Mouse (Mus musculus) fat pad, adult 2 months (tissue): ENCODE results near the gene Rnasel.

Source experiments
- DNase-seq: peaks from one replicate; pipeline ENCODE4 v3.0.0-alpha.2; 2011; ENCODE audit warnings: low read depth, low spot score; ENCODE audit errors: extremely low read depth

Gene Rnasel

GRCm38 (mm10) chr1:153736096-153736495 lies 13.1 kb upstream of the Rnasel start:
- no peak for DNase-seq

- no peak for DNase-seq
Measured at GRCm38 (mm10) chr1:153737101-153738085, 11.8 kb upstream of the Rnasel start.

- DNase-seq, result no peak
Measured at GRCm38 (mm10) chr1:153739437-153740015, 9.7 kb upstream of the Rnasel start.

- DNase-seq, result no peak
Measured at GRCm38 (mm10) chr1:153740145-153740544, 9.1 kb upstream of the Rnasel start, which contains the start of gene Rgs16. Rgs16 (plus strand) TSS chr1:153740349.

- no peak for DNase-seq
Measured at GRCm38 (mm10) chr1:153740775-153741400, 8.3 kb upstream of the Rnasel start.

- DNase-seq, result no peak
Measured at GRCm38 (mm10) chr1:153741551-153742316, 7.5 kb upstream of the Rnasel start.

GRCm38 (mm10) chr1:153742374-153743155 lies 6.7 kb upstream of the Rnasel start:
- DNase-seq, result no peak

- DNase-seq, result no peak
Measured at GRCm38 (mm10) chr1:153746119-153746670, 3.0 kb upstream of the Rnasel start.

- DNase-seq, result no peak
Measured at GRCm38 (mm10) chr1:153746728-153747127, 2.5 kb upstream of the Rnasel start.

- no peak for DNase-seq
Measured at GRCm38 (mm10) chr1:153747861-153748530, 1.2 kb upstream of the Rnasel start.

GRCm38 (mm10) chr1:153748549-153748948 lies 677 bp upstream of the Rnasel start:
- DNase-seq, result no peak

GRCm38 (mm10) chr1:153750054-153750453 lies 828 bp downstream of the Rnasel start:
- no peak for DNase-seq

- no peak for DNase-seq
Measured at GRCm38 (mm10) chr1:153751763-153752301, 2.6 kb downstream of the Rnasel start.

GRCm38 (mm10) chr1:153752521-153752920 lies 3.3 kb downstream of the Rnasel start:
- no peak for DNase-seq

GRCm38 (mm10) chr1:153753725-153754464 lies 4.7 kb downstream of the Rnasel start:
- no peak for DNase-seq

- no peak for DNase-seq
Measured at GRCm38 (mm10) chr1:153764136-153764535, 14.9 kb downstream of the Rnasel start.

GRCm38 (mm10) chr1:153766298-153766697 lies 17.1 kb downstream of the Rnasel start:
- DNase-seq, result no peak

GRCm38 (mm10) chr1:153767281-153767680 lies 18.1 kb downstream of the Rnasel start:
- no peak for DNase-seq
